Mouse (Mus musculus): ENCODE measurements around the gene Mcoln2.

- no peak for TF ChIP-seq GATA1 (IDR thresholded peaks at IDR 0.05; ENCODE audit: borderline replicate concordance, low read length)
- no peak for TF ChIP-seq FLI1 (IDR thresholded peaks at IDR 0.05; ENCODE audit: low read length)
Observed at GRCm38 (mm10) chr3:146211141-146211747, 61.6 kb downstream of the Mcoln2 start.
